Mouse (Mus musculus) kidney, postnatal 25 days (tissue): ENCODE measurements around the gene Pih1d1.
"Not testable (repeated sequence)": the region's sequence is repeated elsewhere in the genome, so short reads cannot be mapped to it uniquely, and the experiment has no call there.

ENCODE experiments used
- DNase-seq, 2 experiments: peaks; one replicate each; pipeline ENCODE4 v3.0.0; 2021; ENCODE audit warnings: mixed read lengths in 2 of 2

Gene Pih1d1

GRCm38 (mm10) chr7:45148534-45149098, 5.5 kb upstream of the Pih1d1 start:
- no peak for DNase-seq

- DNase-seq, result peak; percentile 39 to 73
These were observed 4.6 kb upstream of the Pih1d1 start for GRCm38 (mm10) chr7:45149545-45149944.

GRCm38 (mm10) chr7:45150321-45150720, 3.8 kb upstream of the Pih1d1 start:
- DNase-seq, result no peak

- peak; percentile 38 to 71 for DNase-seq
These were observed 2.8 kb upstream of the Pih1d1 start for GRCm38 (mm10) chr7:45151303-45151702.

- DNase-seq, result not testable (repeated sequence)
These were observed 1.1 kb upstream of the Pih1d1 start for GRCm38 (mm10) chr7:45153052-45153451.

- DNase-seq, result no peak
These were observed 517 bp upstream of the Pih1d1 start for GRCm38 (mm10) chr7:45153586-45153985.

- DNase-seq, result peak; percentile 61 to 70
These were observed 951 bp downstream of the Pih1d1 start for GRCm38 (mm10) chr7:45154993-45155514.

- no peak for DNase-seq
These were observed 1.5 kb downstream of the Pih1d1 start for GRCm38 (mm10) chr7:45155590-45155989.

- no peak for DNase-seq
These were observed 2.1 kb downstream of the Pih1d1 start for GRCm38 (mm10) chr7:45156206-45156605.

GRCm38 (mm10) chr7:45157459-45157858, 3.4 kb downstream of the Pih1d1 start:
- DNase-seq, result no peak

- DNase-seq, result no peak
These were observed 4.9 kb downstream of the Pih1d1 start for GRCm38 (mm10) chr7:45158991-45159390.

GRCm38 (mm10) chr7:45160316-45160800, 6.3 kb downstream of the Pih1d1 start:
- no peak for DNase-seq

GRCm38 (mm10) chr7:45160866-45161265, 6.8 kb downstream of the Pih1d1 start:
- no peak for DNase-seq

GRCm38 (mm10) chr7:45161612-45162473, 7.7 kb downstream of the Pih1d1 start:
- peak; percentile 91 for DNase-seq

- no peak for DNase-seq
These were observed 8.4 kb downstream of the Pih1d1 start for GRCm38 (mm10) chr7:45162551-45162950.

- DNase-seq, result no peak
These were observed 9.0 kb downstream of the Pih1d1 start for GRCm38 (mm10) chr7:45162996-45163615.

- DNase-seq, result peak; percentile 48 to 61
These were observed 9.8 kb downstream of the Pih1d1 start, which contains the start of gene Slc17a7 for GRCm38 (mm10) chr7:45163735-45164490. Slc17a7 (plus strand) TSS chr7:45163949.

- DNase-seq, result no peak
These were observed 10.7 kb downstream of the Pih1d1 start for GRCm38 (mm10) chr7:45164833-45165232.

- DNase-seq, result no peak
These were observed 11.6 kb downstream of the Pih1d1 start for GRCm38 (mm10) chr7:45165701-45166100.

- no peak for DNase-seq
These were observed 12.9 kb downstream of the Pih1d1 start for GRCm38 (mm10) chr7:45166950-45167401.

- DNase-seq, result no peak
These were observed 13.8 kb downstream of the Pih1d1 start for GRCm38 (mm10) chr7:45167761-45168445.

- no peak for DNase-seq
These were observed 14.6 kb downstream of the Pih1d1 start for GRCm38 (mm10) chr7:45168656-45169055.
